Mouse (Mus musculus): ENCODE data around the gene Bmp2k.

DNA sequence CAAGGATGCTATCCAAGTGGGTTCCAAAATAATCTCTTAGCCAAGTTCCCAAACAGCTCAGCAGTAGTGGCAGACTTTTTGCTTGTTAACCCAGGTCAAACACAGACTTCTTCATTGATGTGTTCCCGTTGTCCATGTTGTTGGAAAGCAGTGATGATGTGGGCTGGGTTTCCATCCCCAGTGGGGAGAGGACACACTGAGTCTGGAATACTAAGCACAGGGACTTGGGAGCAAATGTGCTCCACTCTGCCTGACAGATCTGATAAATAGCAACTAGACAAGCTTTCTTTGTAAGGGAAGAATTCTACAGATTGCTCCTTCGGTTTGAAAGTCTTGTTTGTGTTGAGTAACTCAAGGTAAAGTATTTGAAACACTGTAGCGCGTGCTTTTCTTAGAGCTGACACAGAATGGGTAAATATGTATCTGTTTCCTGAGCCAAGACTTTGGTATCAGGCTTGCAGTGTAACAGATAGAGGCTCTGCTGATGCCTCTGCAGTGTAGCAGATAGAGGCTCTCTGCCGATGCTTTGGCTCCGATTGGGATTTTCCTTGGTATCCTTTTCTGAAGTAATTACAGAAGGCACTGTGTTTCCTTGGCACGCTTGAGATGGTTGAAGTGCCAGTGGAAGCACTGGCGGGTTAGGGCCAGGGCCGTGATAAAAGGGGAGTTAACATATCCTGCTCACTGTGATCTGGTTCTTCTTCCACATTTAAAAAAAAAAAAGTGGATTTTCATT, 19.5 kb downstream of the Bmp2k start:
- TF ChIP-seq CTCF (conservative IDR thresholded peaks at IDR 0.05 in 1 of 2, IDR thresholded peaks at IDR 0.05 in 1 of 2; ENCODE audit: low read depth in 2 of 2, low read length in 2 of 2) (no peak), E2F4 (IDR thresholded peaks at IDR 0.05; ENCODE audit: insufficient replicate concordance, low read depth, low read length) (no peak), POLR2A (IDR thresholded peaks at IDR 0.05; ENCODE audit: low read depth, low read length) (no peak), GABPA (IDR thresholded peaks at IDR 0.05; ENCODE audit: insufficient replicate concordance, low read depth, low read length) (no peak), TCF12 (IDR thresholded peaks at IDR 0.05; ENCODE audit: low read depth, low read length) (no peak), SIN3A (IDR thresholded peaks at IDR 0.05; ENCODE audit: low read length) (no peak), JUN (IDR thresholded peaks at IDR 0.05; ENCODE audit: insufficient read depth, low read depth, low read length) (no peak), RCOR1 (conservative IDR thresholded peaks at IDR 0.05; ENCODE audit: low read depth, low read length) (no peak), ZKSCAN1 (IDR thresholded peaks at IDR 0.05; ENCODE audit: borderline replicate concordance, low read depth, low read length) (no peak), EP300 (IDR thresholded peaks at IDR 0.05; ENCODE audit: low read length) (no peak), UBTF (IDR thresholded peaks at IDR 0.05; ENCODE audit: low read depth, low read length) (no peak), SMC3 (IDR thresholded peaks at IDR 0.05; ENCODE audit: low read depth, low read length) (no peak), USF1 (IDR thresholded peaks at IDR 0.05; ENCODE audit: low read depth, low read length) (no peak), ZNF384 (IDR thresholded peaks at IDR 0.05; ENCODE audit: low read depth, low read length) (no peak)

Measured in CH12.LX (cell line).